Mouse (Mus musculus) cerebellum, adult 11 months (tissue): ENCODE measurements around the gene 4922502D21Rik.
A peak's percentile ranks its signal among the peaks of the same experiment; 100 is the strongest.
"Not testable (repeated sequence)": the region's sequence is repeated elsewhere in the genome, so short reads cannot be mapped to it uniquely, and the experiment has no call there.

Source experiments
- DNase-seq: peaks from one replicate; pipeline ENCODE4 v3.0.0; 2022

4922502D21Rik gene

GRCm38 (mm10) chr6:129331610-129332009 lies at the start of gene 4922502D21Rik:
Gene 4922502D21Rik (minus strand): TSS chr6:129331796.
- DNase-seq = no peak

GRCm38 (mm10) chr6:129380454-129380853 lies 48.9 kb upstream of the 4922502D21Rik start:
- no peak for DNase-seq

GRCm38 (mm10) chr6:129374937-129375471 lies 43.4 kb upstream of the 4922502D21Rik start:
- no peak for DNase-seq

- DNase-seq = no peak
Measured at GRCm38 (mm10) chr6:129369374-129370132, 38.0 kb upstream of the 4922502D21Rik start.

- DNase-seq = peak; percentile 6
Measured at GRCm38 (mm10) chr6:129365959-129366359, 34.4 kb upstream of the 4922502D21Rik start.

GRCm38 (mm10) chr6:129363942-129364341 lies 32.3 kb upstream of the 4922502D21Rik start:
- DNase-seq = no peak

GRCm38 (mm10) chr6:129359515-129359914 lies 27.9 kb upstream of the 4922502D21Rik start:
- DNase-seq = no peak

GRCm38 (mm10) chr6:129356430-129356829 lies 24.8 kb upstream of the 4922502D21Rik start:
- DNase-seq = no peak

- no peak for DNase-seq
Measured at GRCm38 (mm10) chr6:129355774-129356173, 24.2 kb upstream of the 4922502D21Rik start.

- DNase-seq = no peak
Measured at GRCm38 (mm10) chr6:129351091-129351490, 19.5 kb upstream of the 4922502D21Rik start.

- DNase-seq = no peak
Measured at GRCm38 (mm10) chr6:129349524-129350352, 18.1 kb upstream of the 4922502D21Rik start.

GRCm38 (mm10) chr6:129344408-129344807 lies 12.8 kb upstream of the 4922502D21Rik start:
- DNase-seq = no peak

- DNase-seq = not testable (repeated sequence)
Measured at GRCm38 (mm10) chr6:129342391-129342790, 10.8 kb upstream of the 4922502D21Rik start, which contains the start of gene Clec12a. Gene Clec12a (plus strand): TSS chr6:129342691.

- no peak for DNase-seq
Measured at GRCm38 (mm10) chr6:129337751-129338150, 6.2 kb upstream of the 4922502D21Rik start.

- no peak for DNase-seq
Measured at GRCm38 (mm10) chr6:129333674-129334078, 2.1 kb upstream of the 4922502D21Rik start.

- no peak for DNase-seq
Measured at GRCm38 (mm10) chr6:129326568-129327150, 4.9 kb downstream of the 4922502D21Rik start.

- DNase-seq = no peak
Measured at GRCm38 (mm10) chr6:129326016-129326415, 5.6 kb downstream of the 4922502D21Rik start.

- no peak for DNase-seq
Measured at GRCm38 (mm10) chr6:129319331-129319730, 12.3 kb downstream of the 4922502D21Rik start.

GRCm38 (mm10) chr6:129318395-129318794 lies 13.2 kb downstream of the 4922502D21Rik start:
- no peak for DNase-seq

GRCm38 (mm10) chr6:129316463-129316862 lies 15.1 kb downstream of the 4922502D21Rik start:
- no peak for DNase-seq

- no peak for DNase-seq
Measured at GRCm38 (mm10) chr6:129315698-129316097, 15.9 kb downstream of the 4922502D21Rik start.

GRCm38 (mm10) chr6:129314655-129315168 lies 16.9 kb downstream of the 4922502D21Rik start:
- DNase-seq = no peak

- DNase-seq = no peak
Measured at GRCm38 (mm10) chr6:129312499-129312898, 19.1 kb downstream of the 4922502D21Rik start.
